Mouse (Mus musculus) liver, postnatal 0 days (tissue): ENCODE measurements around the gene Twist1.

Experiments
- CTCF ChIP-seq: sonication (generic); IDR thresholded peaks from 2 replicates; pipeline ENCODE4 v1.5.1; 2016; ENCODE audit warnings: antibody characterized with exemption, low read depth
- EP300 ChIP-seq: IDR thresholded peaks from 2 replicates; pipeline ENCODE4 v1.6.1; 2016; ENCODE audit warnings: antibody characterized with exemption, low read depth, mild to moderate bottlenecking

DNA sequence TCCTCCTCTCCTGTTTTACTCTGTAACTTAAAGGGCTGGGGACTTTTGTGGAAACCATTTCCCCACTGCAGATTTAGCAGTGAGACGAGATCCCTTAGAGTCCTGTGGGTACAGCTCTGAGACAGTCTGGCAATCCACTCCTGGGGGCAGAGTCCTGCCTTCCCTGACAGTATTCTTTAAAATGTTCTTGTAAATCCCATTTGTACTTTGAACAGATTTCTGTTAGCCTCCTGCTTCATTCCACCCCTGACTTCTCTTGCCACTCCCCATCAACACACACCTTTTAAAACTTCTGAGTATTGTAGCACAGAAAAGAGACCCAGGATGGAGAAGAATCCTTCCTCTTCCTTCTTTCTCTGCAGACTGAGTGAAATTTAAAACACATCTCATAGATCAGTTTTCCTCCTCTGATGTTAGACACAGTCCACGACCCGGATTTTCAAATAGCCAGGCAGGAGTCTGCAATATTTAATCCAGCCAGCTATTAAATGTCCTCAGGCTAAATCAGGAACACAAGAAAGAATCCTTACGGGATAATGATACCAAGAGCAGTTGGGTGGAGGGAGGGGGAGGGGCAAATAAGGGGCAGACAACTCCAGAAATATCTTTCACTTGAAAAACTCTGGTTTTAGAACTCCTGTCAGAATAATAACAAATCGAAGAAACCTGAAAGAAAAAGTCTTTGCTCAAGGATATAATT, 8.3 kb downstream of the Twist1 start:
- no peak for TF ChIP-seq EP300
- no peak for TF ChIP-seq CTCF
